Mouse (Mus musculus) kidney, adult 2 months (tissue): ENCODE results near the gene Dglucy.

ENCODE experiments used
- CTCF ChIP-seq: fragments of 200-500 bp; conservative IDR thresholded peaks from 2 replicates; pipeline ENCODE4 v1.5.1; 2011; ENCODE audit warnings: low read depth, mild to moderate bottlenecking, control low read depth, low read length, moderate library complexity, mixed read lengths; ENCODE audit not compliant: insufficient read depth, insufficient read length
- POLR2A ChIP-seq: fragments of 200-500 bp; IDR thresholded peaks from one replicate; pipeline ENCODE4 v1.6.1; 2011; ENCODE audit warnings: low read depth, low read length, control low read depth

GRCm38 (mm10) chr12:100871234-100871633 lies 92.4 kb downstream of the Dglucy start:
- TF ChIP-seq CTCF (no peak), POLR2A (no peak)
